Mouse (Mus musculus) urinary bladder, adult 18-20 months (tissue): Measurements from ENCODE around the gene Gm36245.
A peak's percentile ranks its signal among the peaks of the same experiment; 100 is the strongest.
"Not testable (repeated sequence)": the region's sequence is repeated elsewhere in the genome, so short reads cannot be mapped to it uniquely, and the experiment has no call there.

Experiments used
- DNase-seq, 2 experiments: peaks; one replicate each; pipeline ENCODE4 v3.0.0; 2022; ENCODE audit warnings: low spot score in 2 of 2, mixed read lengths in 2 of 2

Gene Gm36245

GRCm38 (mm10) chr15:77598958-77599357 lies at the start of gene Gm36245:
Gm36245 (plus strand) TSS chr15:77599258.
- no peak for DNase-seq

DNA sequence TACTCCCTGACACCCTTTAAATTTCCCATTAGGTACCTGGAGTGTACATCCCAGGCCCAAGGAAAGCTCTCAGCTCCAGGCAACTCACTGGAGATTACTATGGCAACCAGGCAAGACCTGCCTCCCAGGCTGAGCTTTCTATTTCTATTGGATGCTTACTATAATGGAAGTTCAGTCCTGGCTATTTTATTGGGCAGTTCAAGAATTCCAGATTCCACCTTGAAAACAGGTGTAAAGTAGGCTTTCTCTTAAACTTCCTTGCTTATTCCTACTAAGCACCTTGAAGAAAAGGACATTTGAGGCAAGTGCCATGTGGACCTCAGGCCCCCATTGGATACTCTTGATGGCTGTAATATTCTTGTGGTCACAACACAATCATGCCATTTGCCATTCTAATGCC lies 37.3 kb upstream of the Gm36245 start, which contains the start of gene 1700025B11Rik:
Gene 1700025B11Rik, minus strand, starts transcription at position 101 of the 400 bp plus-strand sequence.
- no peak for DNase-seq

DNA sequence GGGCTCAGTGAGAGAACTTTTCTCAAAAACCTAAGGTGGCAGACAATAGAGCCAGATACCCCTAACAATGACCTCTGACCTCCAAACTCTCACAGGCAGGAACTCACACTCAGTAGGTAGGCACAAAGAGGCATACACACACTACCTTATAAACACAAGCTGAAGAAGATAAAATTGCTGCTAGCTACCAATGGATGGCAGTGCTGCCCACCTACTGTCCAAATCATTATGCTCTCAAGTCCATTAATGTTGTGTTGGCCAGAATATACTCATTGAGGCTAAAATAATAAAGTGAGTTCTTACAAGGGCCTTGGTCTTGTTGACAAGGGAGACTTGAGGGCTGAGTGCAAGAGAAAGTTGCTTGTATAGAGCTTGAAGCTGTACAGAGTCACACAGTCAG lies 35.8 kb upstream of the Gm36245 start:
- no peak for DNase-seq

DNA sequence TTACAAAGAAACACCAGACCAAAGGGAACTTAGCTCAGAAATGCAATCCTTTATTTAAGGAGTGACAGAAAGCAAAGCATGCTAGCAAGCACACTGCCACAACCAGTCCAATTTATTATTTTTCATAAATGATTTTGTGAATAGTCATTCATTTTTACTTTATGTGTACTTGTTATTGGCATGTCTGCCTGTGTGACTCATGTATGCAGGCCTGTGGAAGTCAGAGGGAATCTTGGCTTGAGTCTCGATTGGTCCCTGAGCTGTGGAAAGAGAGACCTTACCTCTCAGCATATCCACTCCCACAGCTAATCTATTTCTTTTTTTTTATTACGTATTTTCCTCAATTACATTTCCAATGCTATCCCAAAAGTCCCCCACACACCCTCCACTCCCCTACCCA lies 20.3 kb upstream of the Gm36245 start:
- DNase-seq, result no peak

GRCm38 (mm10) chr15:77579311-77579710 lies 19.7 kb upstream of the Gm36245 start:
- DNase-seq, result no peak

GRCm38 (mm10) chr15:77581681-77582080 lies 17.4 kb upstream of the Gm36245 start:
- peak in 1 of 2 experiments; percentile 8 for DNase-seq

DNA sequence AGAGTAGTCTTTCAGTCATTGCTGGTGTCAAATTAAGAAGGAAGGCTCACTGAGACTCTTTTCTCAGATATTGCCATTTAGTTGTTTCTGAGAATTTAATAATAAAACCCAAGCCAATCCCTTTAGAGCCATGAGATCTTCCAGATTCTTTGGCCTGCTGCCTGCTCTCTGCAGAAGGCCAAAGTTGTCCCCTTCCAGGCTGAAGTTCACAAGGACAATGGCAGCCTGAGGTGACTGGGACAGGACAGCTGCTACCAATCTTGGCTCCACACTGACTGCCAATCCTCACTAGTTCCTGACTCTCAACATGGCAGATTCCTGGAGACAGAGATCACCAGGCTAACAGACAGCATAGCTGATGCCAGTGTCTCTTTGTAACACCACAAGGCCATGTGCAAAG lies 12.0 kb upstream of the Gm36245 start:
- no peak for DNase-seq

DNA sequence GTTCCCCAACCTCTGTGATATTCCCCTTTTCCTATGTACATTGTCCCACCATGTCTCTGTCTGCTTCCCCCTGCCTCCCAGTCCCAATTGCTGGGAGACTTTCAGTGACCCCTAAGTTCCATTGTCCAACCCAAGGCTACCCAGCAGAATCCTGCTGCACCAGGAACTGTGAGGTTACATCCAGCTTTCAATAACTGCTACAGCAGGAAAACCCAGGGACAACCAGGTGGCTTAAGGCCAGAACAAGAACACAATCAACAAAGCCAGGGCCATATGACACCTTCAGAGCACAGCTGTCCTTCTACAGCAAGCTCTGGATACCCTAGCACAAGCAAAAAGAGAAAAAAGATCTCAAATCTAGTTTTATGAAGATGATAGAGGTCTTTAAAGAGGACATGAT lies 10.1 kb upstream of the Gm36245 start:
- no peak for DNase-seq

GRCm38 (mm10) chr15:77590881-77591280 lies 8.2 kb upstream of the Gm36245 start:
- no peak for DNase-seq

DNA sequence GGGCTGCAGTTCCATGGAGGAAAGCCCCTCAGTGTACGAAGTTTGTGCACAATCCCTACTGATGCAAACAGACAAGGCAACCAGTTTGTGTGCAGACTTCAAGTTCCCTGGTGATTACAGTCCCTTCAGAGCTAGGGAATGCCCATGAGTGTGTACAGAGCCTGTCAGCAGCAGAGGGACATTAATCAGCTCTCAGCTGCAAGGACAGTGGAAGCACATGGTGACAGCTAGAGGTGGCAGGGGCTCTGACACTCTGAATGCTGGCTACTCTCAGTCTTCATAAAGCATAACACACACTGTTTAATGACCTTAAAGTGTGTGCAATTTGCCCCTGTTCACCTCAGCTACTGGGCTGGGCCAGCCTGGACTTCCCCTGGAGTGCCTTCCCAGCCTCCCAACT lies 5.5 kb upstream of the Gm36245 start:
- no peak for DNase-seq

GRCm38 (mm10) chr15:77595961-77596360 lies 3.1 kb upstream of the Gm36245 start, which contains the start of gene Apol10b:
Apol10b (minus strand) TSS chr15:77596125.
- no peak for DNase-seq

DNA sequence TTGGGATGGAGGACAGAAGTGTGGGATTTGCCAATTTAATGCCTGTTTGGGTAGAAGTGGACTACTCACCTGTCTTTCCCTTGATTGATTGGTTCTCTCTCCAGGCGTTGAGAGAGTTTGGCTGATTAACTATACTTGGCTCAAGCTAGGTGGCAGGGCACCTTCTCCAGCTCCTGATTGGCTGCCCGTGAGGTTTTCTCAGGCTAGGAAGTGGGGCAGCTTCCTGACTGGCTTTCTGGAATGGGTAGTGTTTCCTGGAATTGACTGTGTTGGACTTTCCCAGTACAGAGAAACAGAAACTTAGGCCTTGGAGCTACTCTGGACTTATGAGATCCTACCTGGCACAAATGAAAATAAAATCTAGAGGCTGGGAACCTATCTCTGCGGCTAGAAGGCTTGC lies 629 bp upstream of the Gm36245 start:
- no peak for DNase-seq

DNA sequence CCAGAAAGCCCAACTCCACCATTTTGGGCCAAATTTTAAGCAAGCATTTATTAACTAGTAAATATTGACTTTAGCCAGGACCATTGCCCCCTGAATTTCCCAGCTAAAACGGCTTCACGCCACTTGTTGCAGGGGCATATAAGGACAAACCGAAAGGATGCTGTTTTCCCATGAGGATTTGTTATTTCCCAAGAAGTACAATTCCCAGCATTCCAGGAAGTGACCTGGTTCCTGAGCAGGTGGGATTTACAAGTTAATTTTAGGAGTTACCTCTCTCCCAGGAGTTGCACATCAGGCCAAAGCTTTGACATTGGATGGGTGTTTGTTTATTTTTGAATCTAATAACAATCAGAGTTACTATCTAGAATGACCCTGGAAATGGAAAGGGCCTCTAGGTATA lies 7.0 kb downstream of the Gm36245 start:
- no peak for DNase-seq

DNA sequence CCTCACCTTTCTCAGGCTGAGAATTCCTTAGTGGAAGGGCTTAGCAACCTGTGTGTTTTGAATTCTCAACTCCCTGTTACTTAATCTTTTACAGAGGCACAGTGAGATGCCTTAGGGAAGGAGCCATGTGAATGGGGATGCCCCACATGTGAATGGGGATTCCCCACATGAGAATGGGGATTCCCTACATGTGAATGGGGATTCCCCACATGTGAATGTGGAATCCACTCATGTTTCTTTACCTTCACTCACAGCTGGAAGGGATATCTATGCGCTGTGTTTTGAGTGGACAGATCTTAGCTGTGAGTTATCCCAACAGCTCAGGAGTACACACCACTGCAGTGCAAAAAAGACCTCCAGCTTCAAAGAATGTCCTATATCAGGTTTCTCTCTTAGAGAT lies 25.7 kb downstream of the Gm36245 start:
- DNase-seq, result no peak

GRCm38 (mm10) chr15:77626471-77626870 lies 27.4 kb downstream of the Gm36245 start:
- DNase-seq, result not testable (repeated sequence)

GRCm38 (mm10) chr15:77628647-77629046 lies 29.6 kb downstream of the Gm36245 start:
- DNase-seq, result not testable (repeated sequence)

DNA sequence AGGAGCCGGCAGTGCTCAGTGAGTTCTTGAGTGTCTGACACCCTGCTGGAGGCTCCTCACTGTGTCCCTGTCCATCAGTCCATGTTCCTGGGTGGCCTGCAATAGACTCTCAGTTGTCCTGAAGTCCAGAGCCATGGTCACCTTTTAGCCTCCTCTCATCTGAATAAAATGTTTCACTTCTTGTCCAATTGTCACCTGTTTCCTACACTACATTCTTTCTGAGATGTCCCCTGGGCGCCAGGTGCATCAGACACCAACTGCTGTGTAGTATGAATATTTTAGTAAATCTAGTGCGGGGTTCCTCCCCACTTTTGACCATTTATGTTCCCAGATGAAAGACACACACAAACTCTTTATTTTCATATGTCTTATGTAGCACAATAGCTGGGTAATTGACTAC lies 30.8 kb downstream of the Gm36245 start:
- not testable (repeated sequence) for DNase-seq

DNA sequence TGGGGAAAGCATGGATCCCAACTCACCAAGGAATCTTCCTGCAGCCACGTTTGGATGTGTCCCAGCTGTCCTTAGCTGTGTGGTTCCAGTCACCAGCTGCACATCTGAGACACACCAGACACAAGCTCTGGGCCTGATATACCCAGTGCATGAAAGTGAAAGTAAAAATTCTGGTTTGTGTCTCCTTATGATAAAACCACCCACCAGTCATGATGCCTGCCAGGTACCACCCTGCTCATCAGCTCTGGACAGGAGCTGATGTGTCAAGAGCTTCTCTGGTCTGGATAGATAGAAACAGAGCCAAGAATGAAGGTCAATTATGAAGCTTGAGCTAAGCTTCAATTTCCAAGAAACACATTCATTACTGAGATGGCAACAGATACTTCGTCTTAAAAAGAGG lies 44.1 kb downstream of the Gm36245 start, which contains the start of gene Apol11b:
Gene Apol11b, minus strand, starts transcription at position 111 of the 400 bp plus-strand sequence.
- not testable (repeated sequence) for DNase-seq

DNA sequence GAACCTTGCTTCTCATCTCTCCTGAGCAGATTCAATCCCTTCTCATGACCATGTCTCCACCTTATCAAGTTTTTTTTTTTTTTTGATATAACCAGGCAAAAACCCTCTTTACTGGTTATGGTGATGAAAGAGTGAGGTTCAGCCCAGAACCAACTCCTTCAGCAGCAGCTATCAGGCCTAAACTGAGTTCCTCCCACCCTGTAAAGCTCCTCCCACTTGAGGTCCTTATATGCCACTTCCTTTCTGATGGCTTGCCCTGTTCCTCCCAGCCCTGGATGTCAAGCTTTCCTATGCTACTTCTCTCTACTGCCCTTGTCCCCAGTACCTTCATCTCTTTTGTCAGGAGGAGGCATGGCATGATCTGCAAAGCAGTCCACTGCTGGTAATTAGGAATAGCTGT lies 52.1 kb downstream of the Gm36245 start:
- not testable (repeated sequence) for DNase-seq
